Mouse (Mus musculus) kidney, postnatal 0 days (tissue): ENCODE measurements around the gene Gphb5. TPM values are rescaled to one million over a fixed set of nuclear protein-coding genes. Genes with fewer than 3 reads are reported as not detected.

Source experiments
- ATAC-seq: fragments of 200-750 bp; cut with Nextera tagmentation; replicated peaks from 2 replicates; pipeline ENCODE4 v1.8.0; 2017; ENCODE audit warnings: low read depth, moderate number of reproducible peaks, moderate TSS enrichment, moderate library complexity; ENCODE audit not compliant: low FRiP score
- DNase-seq: peaks from one replicate; pipeline ENCODE4 v3.0.0-alpha.2; 2016; ENCODE audit warnings: low spot score
- H3K27ac ChIP-seq: fragments of 300-500 bp; sonication (generic); 2 replicates; pipeline ENCODE4 v1.5.1; 2014; ENCODE audit warnings: mild to moderate bottlenecking
- H3K27me3 ChIP-seq: fragments of 300-500 bp; sonication (generic); 2 replicates; pipeline ENCODE4 v1.6.1; 2014; ENCODE audit warnings: low read length, mixed read lengths; ENCODE audit not compliant: insufficient read depth
- H3K36me3 ChIP-seq: fragments of 300-500 bp; sonication (generic); 2 replicates; pipeline ENCODE4 v1.6.1; 2014; ENCODE audit warnings: low read length, mixed read lengths; ENCODE audit not compliant: insufficient read depth
- H3K4me1 ChIP-seq: fragments of 300-500 bp; sonication (generic); replicated peaks from 2 replicates; pipeline ENCODE4 v1.6.1; 2014; ENCODE audit warnings: antibody characterized with exemption, low read length, mixed read lengths; ENCODE audit not compliant: insufficient read depth
- H3K4me2 ChIP-seq: fragments of 300-500 bp; sonication (generic); 2 replicates; pipeline ENCODE4 v1.6.1; 2014; ENCODE audit warnings: mild to moderate bottlenecking, low read length, moderate library complexity, mixed read lengths
- H3K4me3 ChIP-seq: fragments of 300-500 bp; sonication (generic); replicated peaks from 2 replicates; pipeline ENCODE4 v1.5.1; 2014; ENCODE audit warnings: low read depth, low read length
- H3K9ac ChIP-seq: fragments of 300-500 bp; sonication (generic); 2 replicates; pipeline ENCODE4 v1.6.1; 2014; ENCODE audit warnings: low read depth, low read length
- H3K9me3 ChIP-seq: fragments of 300-500 bp; sonication (generic); replicated peaks from 2 replicates; pipeline ENCODE4 v1.6.1; 2016; ENCODE audit warnings: low read length, inconsistent platforms, mixed read lengths
- CTCF ChIP-seq: IDR thresholded peaks from 2 replicates; pipeline ENCODE4 v1.5.1; 2016; ENCODE audit warnings: antibody characterized with exemption, low read depth, mild to moderate bottlenecking, moderate library complexity
- WGBS: fragments of 180-500 bp; shearing (Covaris S2); extraction: QIAGEN DNeasy Blood & Tissue Kit; methylation state at CpG from one replicate; pipeline ENCODE4 v1.1.7; 2014; 5-methylcytosine and 5-hydroxymethylcytosine counted together
- polyA plus RNA-seq: library from polyadenylated mRNA; unstranded; fragments of >200 nt; fragmentation: Nextera tagmentation; extraction: Ambion mirVana; gene quantifications from 2 replicates; pipeline ENCODE4 v1.2.1, GENCODE M21; 2015

Gphb5 gene
- polyA plus RNA-seq, 1 experiment from 2014 or later = not detected

- Histone ChIP-seq H3K27ac (no peak overlapping the region), H3K4me1 (no peaks in the 10 kb centered on the region), H3K36me3 (0 out of 2 replicates have a peak, but pooled peaks cover 3% of the 10 kb centered on the region), H3K9ac (no peak overlapping the region), H3K9me3 (no peaks in the 10 kb centered on the region), H3K4me3 (no peak overlapping the region), H3K4me2 (no peak overlapping the region), H3K27me3 (no peaks in the 10 kb centered on the region)
- DNase-seq = no peak
- 22% methylated on average over 7 of the region's 7 CpGs for WGBS
- no peak for ATAC-seq
- no peak for TF ChIP-seq CTCF
Measured at GRCm38 (mm10) chr12:75397077-75397476, 19.5 kb downstream of the Gphb5 start.

DNA sequence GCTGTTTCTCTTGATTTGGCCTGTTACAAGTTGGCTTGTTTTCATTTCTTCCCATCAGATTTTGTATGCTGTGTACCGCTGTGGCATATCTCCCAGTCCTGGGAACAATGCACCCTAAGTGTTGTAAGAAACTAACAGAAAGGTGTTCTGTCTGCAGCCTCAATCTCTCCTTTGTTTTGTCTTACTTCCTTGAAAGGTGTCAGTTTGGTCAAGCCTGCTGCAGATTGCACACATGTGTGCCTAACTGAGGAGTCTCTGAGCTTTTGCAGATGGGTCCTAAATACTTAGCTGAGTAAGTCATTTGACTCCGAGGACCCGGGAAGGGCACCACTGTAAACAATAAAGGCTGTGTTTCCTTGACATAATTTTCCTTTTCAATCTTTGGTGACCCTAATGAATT, 20.0 kb downstream of the Gphb5 start:
- ATAC-seq = no peak
- no peaks in the 10 kb centered on the region for H3K9me3 ChIP-seq
- no peak overlapping the region for H3K4me3 ChIP-seq
- H3K4me1 ChIP-seq = no peaks in the 10 kb centered on the region
- H3K9ac ChIP-seq = no peak overlapping the region
- TF ChIP-seq CTCF = no peak
- H3K36me3 ChIP-seq = 0 out of 2 replicates have a peak, but pooled peaks cover 3% of the 10 kb centered on the region
- DNase-seq = no peak
- 43% methylated on average over 3 of the region's 3 CpGs for WGBS
- H3K27ac ChIP-seq = no peak overlapping the region
- H3K27me3 ChIP-seq = no peaks in the 10 kb centered on the region
- no peak overlapping the region for H3K4me2 ChIP-seq

DNA sequence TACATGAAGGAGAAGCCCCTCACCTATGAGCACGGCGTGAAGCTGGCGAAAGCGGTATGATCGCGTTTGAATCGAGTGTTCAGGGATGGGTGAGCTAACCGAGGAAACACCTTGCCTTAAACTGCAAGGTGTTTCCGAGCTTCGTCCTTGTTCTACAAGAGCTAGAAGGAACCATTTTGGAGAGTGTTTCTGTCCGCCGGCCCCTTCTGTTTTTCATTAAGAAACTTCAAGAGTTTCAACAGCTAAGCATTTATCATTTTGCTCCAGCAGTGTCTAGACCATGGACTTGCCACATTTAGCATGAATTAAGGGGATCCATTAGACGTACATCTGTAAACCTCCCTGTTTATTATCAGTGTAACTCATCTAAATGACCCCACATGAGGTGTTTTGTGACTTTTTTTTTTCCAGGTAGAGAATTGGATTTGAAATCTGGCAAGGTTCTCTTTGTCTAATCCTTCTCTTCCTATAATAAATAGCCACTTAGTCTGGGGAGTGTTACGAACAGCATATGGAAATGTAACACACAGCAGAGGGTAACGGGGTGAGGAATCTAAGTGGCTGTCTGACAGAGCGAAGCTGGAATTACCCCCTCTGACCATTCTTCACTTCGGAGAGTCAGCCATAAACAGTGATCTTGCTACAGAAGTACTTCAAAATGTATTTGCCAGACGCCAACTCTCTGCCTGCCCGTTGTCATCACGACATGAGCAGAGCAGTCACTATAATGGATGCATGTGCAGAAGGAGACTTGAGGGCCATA, 22.4 kb downstream of the Gphb5 start:
- ATAC-seq (no peak), DNase-seq (no peak)
- Histone ChIP-seq H3K4me1 (no peaks in the 10 kb centered on the region), H3K27me3 (no peaks in the 10 kb centered on the region), H3K36me3 (0 out of 2 replicates have a peak, but pooled peaks cover 3% of the 10 kb centered on the region), H3K27ac (no peak overlapping the region), H3K4me2 (no peak overlapping the region), H3K9ac (no peak overlapping the region), H3K9me3 (no peaks in the 10 kb centered on the region), H3K4me3 (no peak overlapping the region)
- no peak for TF ChIP-seq CTCF
- 71% methylated on average over 20 of the region's 20 CpGs for WGBS

DNA sequence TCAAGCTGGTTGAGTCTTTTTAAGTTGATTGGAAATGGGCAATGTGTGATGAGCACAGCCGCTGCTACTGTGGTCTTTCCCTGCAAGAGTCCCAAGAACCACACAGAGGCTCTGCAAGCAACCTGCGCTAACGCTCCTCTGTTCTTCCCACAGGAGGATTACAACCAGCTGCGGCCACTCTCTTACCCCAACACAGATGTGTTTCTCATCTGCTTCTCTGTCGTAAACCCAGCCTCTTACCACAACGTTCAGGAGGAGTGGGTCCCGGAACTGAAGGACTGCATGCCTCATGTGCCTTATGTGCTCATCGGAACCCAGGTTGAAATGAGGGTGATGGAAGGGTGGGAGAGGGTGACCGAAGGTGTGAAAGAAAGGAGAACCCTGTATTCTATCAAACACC, 25.1 kb downstream of the Gphb5 start:
- Histone ChIP-seq H3K36me3 (0 out of 2 replicates have a peak, but pooled peaks cover 3% of the 10 kb centered on the region), H3K9me3 (no peaks in the 10 kb centered on the region), H3K9ac (no peak overlapping the region), H3K4me3 (no peak overlapping the region), H3K4me1 (no peaks in the 10 kb centered on the region), H3K4me2 (no peak overlapping the region), H3K27me3 (no peaks in the 10 kb centered on the region), H3K27ac (no peak overlapping the region)
- ATAC-seq = no peak
- WGBS = 75% methylated on average over 9 of the region's 9 CpGs
- no peak for DNase-seq
- TF ChIP-seq CTCF = no peak

- Histone ChIP-seq H3K27ac (no peak overlapping the region), H3K4me1 (no peaks in the 10 kb centered on the region), H3K4me2 (no peak overlapping the region), H3K27me3 (no peaks in the 10 kb centered on the region), H3K4me3 (no peak overlapping the region), H3K9me3 (no peaks in the 10 kb centered on the region), H3K36me3 (0 out of 2 replicates have a peak, but pooled peaks cover 2% of the 10 kb centered on the region), H3K9ac (no peak overlapping the region)
- WGBS = 47% methylated on average over 20 of the region's 20 CpGs
- TF ChIP-seq CTCF = peak; percentile 87
- peak; percentile 80 for DNase-seq
- no peak for ATAC-seq
Measured at GRCm38 (mm10) chr12:75389308-75390135, 27.1 kb downstream of the Gphb5 start.

- 85% methylated on average over 9 of the region's 9 CpGs for WGBS
- Histone ChIP-seq H3K9ac (no peak overlapping the region), H3K27ac (no peak overlapping the region), H3K27me3 (no peaks in the 10 kb centered on the region), H3K9me3 (no peaks in the 10 kb centered on the region), H3K4me1 (no peaks in the 10 kb centered on the region), H3K4me2 (no peak overlapping the region), H3K36me3 (no peaks in the 10 kb centered on the region), H3K4me3 (no peak overlapping the region)
- no peak for TF ChIP-seq CTCF
- DNase-seq (no peak), ATAC-seq (no peak)
Measured at GRCm38 (mm10) chr12:75388521-75388920, 28.1 kb downstream of the Gphb5 start.
